Mouse (Mus musculus) embryonic facial prominence, embryonic 14.5 days (tissue): ENCODE results near the gene 1700013H16Rik. TPM values are rescaled to one million over a fixed set of nuclear protein-coding genes. Genes with fewer than 3 reads are reported as not detected.
A peak's percentile ranks its signal among the peaks of the same experiment; 100 is the strongest.

Experiments used
- ATAC-seq: fragments of 200-750 bp; cut with Nextera tagmentation; 2 replicates; pipeline ENCODE4 v1.8.0; 2017; ENCODE audit warnings: low read depth, moderate number of reproducible peaks, moderate TSS enrichment
- DNase-seq: peaks from one replicate; pipeline ENCODE4 v3.0.0-alpha.2; 2015; ENCODE audit warnings: low spot score
- H3K27ac ChIP-seq: fragments of 300-500 bp; sonication (generic); replicated peaks from 2 replicates; pipeline ENCODE4 v1.5.1; 2014; ENCODE audit warnings: low read depth, mild to moderate bottlenecking, low read length, moderate library complexity
- H3K27me3 ChIP-seq: fragments of 300-500 bp; sonication (generic); replicated peaks from 2 replicates; pipeline ENCODE4 v1.6.1; 2014; ENCODE audit warnings: low read length; ENCODE audit not compliant: control insufficient read depth, insufficient read depth
- H3K36me3 ChIP-seq: fragments of 300-500 bp; sonication (generic); 2 replicates; pipeline ENCODE4 v1.6.1; 2014; ENCODE audit warnings: low read length, mixed read lengths; ENCODE audit not compliant: control insufficient read depth, insufficient read depth
- H3K4me1 ChIP-seq: fragments of 300-500 bp; sonication (generic); 2 replicates; pipeline ENCODE4 v1.6.1; 2014; ENCODE audit warnings: antibody characterized with exemption, low read length; ENCODE audit not compliant: control insufficient read depth, insufficient read depth
- H3K4me2 ChIP-seq: fragments of 300-500 bp; sonication (generic); 2 replicates; pipeline ENCODE4 v1.6.1; 2014; ENCODE audit warnings: low read depth, mild to moderate bottlenecking, low read length, moderate library complexity, mixed read lengths
- H3K4me3 ChIP-seq: fragments of 300-500 bp; sonication (generic); 2 replicates; pipeline ENCODE4 v1.5.1; 2014; ENCODE audit warnings: low read depth, mild to moderate bottlenecking, low read length
- H3K9ac ChIP-seq: fragments of 300-500 bp; sonication (generic); 2 replicates; pipeline ENCODE4 v1.6.1; 2014; ENCODE audit warnings: low read depth, mild to moderate bottlenecking, low read length, moderate library complexity, mixed read lengths
- H3K9me3 ChIP-seq: fragments of 300-500 bp; sonication (generic); 2 replicates; pipeline ENCODE4 v1.6.1; 2016; ENCODE audit warnings: low read length; ENCODE audit not compliant: control insufficient read depth
- WGBS: fragments of 180-500 bp; shearing (Covaris S2); extraction: QIAGEN DNeasy Blood & Tissue Kit; methylation state at CpG from one replicate; pipeline ENCODE4 v1.1.7; 2014; 5-methylcytosine and 5-hydroxymethylcytosine counted together
- polyA plus RNA-seq: library from polyadenylated mRNA; unstranded; fragments of >200 nt; fragmentation: Nextera tagmentation; extraction: Ambion mirVana; gene quantifications from 2 replicates; pipeline ENCODE4 v1.2.1, GENCODE M21; 2014

Gene 1700013H16Rik
- polyA plus RNA-seq, 1 experiment from 2014 or later: not detected

DNA sequence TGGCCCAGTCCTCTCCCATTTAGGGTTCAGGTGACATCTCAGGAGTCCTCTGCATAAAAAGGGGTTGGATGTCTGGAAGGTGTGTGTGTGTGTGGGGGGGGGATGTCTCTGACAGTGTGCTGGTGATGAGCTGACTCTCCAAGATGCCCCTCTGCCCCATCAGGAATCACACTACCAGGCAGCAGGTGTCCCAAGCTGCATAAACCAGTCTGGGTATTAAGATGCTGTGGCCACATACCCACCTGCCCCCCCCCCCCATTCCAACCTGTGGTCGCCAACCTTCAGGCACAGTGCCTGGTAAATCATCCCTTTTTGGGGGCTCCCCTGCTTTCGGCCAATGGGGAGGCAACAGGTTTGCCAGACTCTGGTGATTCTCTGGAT is 41.7 kb downstream of the 1700013H16Rik start:
- Histone ChIP-seq H3K9ac (peak overlapping the region; percentile 54), H3K27ac (no peak overlapping the region), H3K4me3 (peak overlapping the region; percentile 32), H3K9me3 (no peaks in the 10 kb centered on the region), H3K4me1 (no peaks in the 10 kb centered on the region), H3K36me3 (no peaks in the 10 kb centered on the region), H3K4me2 (peak overlapping the region; percentile 55), H3K27me3 (no peaks in the 10 kb centered on the region)
- ATAC-seq (no peak), DNase-seq (no peak)
- WGBS: 60% methylated on average over 1 of the region's 2 CpGs

GRCm38 (mm10) chrX:53702673-53703072 is 55.0 kb downstream of the 1700013H16Rik start:
- Histone ChIP-seq H3K27me3 (no peaks in the 10 kb centered on the region), H3K4me2 (no peak overlapping the region), H3K9ac (no peak overlapping the region), H3K9me3 (no peaks in the 10 kb centered on the region), H3K36me3 (no peaks in the 10 kb centered on the region), H3K4me3 (no peak overlapping the region), H3K4me1 (no peaks in the 10 kb centered on the region), H3K27ac (no peak overlapping the region)
- ATAC-seq (no peak), DNase-seq (no peak)
- 69% methylated on average over 3 of the region's 3 CpGs for WGBS

DNA sequence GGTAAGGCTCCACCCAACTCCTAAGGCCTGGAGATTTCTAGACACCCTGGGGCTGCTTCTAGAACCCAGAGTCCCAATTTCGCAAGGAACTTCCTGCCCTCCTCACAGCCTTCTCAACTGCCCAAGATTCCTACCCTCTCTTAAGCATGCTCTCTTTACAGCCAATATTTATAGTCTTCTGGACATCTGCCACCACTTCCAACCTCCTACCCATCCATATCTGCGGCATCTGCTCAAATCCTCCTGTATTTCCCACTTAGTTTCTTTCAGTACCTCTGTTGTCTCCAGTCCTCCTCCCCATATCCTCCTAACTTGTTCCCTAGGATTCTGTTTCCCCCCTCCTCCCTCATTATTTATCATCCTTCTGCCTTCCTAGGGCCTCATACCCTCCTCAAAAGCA is 58.4 kb downstream of the 1700013H16Rik start:
- H3K27me3 ChIP-seq: no peaks in the 10 kb centered on the region
- H3K9ac ChIP-seq: no peak overlapping the region
- WGBS: 98% methylated on average over 2 of the region's 2 CpGs
- DNase-seq (no peak), ATAC-seq (no peak)
- no peaks in the 10 kb centered on the region for H3K36me3 ChIP-seq
- H3K4me1 ChIP-seq: no peaks in the 10 kb centered on the region
- H3K4me3 ChIP-seq: no peak overlapping the region
- H3K9me3 ChIP-seq: no peaks in the 10 kb centered on the region
- H3K27ac ChIP-seq: no peak overlapping the region
- no peak overlapping the region for H3K4me2 ChIP-seq

- H3K9ac ChIP-seq: no peak overlapping the region
- no peak for ATAC-seq
- no peaks in the 10 kb centered on the region for H3K4me1 ChIP-seq
- no peaks in the 10 kb centered on the region for H3K27me3 ChIP-seq
- no peak overlapping the region for H3K4me2 ChIP-seq
- no peak for DNase-seq
- WGBS: 80% methylated on average over 9 of the region's 9 CpGs
- H3K9me3 ChIP-seq: no peaks in the 10 kb centered on the region
- no peak overlapping the region for H3K27ac ChIP-seq
- no peak overlapping the region for H3K4me3 ChIP-seq
- no peaks in the 10 kb centered on the region for H3K36me3 ChIP-seq
These were observed 63.4 kb downstream of the 1700013H16Rik start for GRCm38 (mm10) chrX:53694008-53694777.

DNA sequence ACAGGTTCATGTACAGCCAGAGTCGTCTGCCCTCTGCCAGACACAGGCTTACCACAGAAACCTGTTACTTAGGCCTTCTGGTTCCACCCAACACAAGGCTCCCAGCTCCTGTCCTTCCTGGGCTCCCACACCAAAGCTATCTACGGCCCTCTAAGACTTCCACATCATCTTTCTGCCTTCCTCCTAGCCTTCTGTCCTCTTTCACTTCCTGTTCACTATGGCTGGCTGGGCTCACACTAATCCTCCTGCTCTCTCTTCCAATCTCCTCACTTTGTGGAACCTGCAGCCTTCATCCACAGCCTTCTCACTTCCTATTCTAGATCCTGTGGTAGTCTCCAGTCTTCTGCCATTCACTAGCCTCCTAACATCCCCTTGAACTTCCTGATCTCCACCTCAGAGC is 64.5 kb downstream of the 1700013H16Rik start:
- no peaks in the 10 kb centered on the region for H3K4me1 ChIP-seq
- no peak for DNase-seq
- H3K36me3 ChIP-seq: no peaks in the 10 kb centered on the region
- H3K27me3 ChIP-seq: no peaks in the 10 kb centered on the region
- WGBS: 61% methylated on average over 2 of the region's 2 CpGs
- no peaks in the 10 kb centered on the region for H3K9me3 ChIP-seq
- H3K27ac ChIP-seq: no peak overlapping the region
- ATAC-seq: no peak
- H3K9ac ChIP-seq: no peak overlapping the region
- no peak overlapping the region for H3K4me2 ChIP-seq
- H3K4me3 ChIP-seq: no peak overlapping the region

Other genes with a start within 250 kb of the 1700013H16Rik start
- 52.6 and 54.6 TPM in 2 replicates for gene Rtl8c, start 149.8 kb downstream of the 1700013H16Rik start, polyA plus RNA-seq
- gene Gm14597, start 148.9 kb downstream of the 1700013H16Rik start, polyA plus RNA-seq: not detected in 2 replicates
- 81.6 and 82.2 TPM in 2 replicates for gene Rtl8a, start 114.1 kb downstream of the 1700013H16Rik start, polyA plus RNA-seq
- 71.0 and 78.8 TPM in 2 replicates for gene Rtl8b, start 87.4 kb downstream of the 1700013H16Rik start, polyA plus RNA-seq
- 0.80 TPM in 1 of 2 replicates, not detected in the other for gene 4930502E18Rik, start 33.0 kb downstream of the 1700013H16Rik start, polyA plus RNA-seq
- gene Zfp36l3, start 18.6 kb upstream of the 1700013H16Rik start, polyA plus RNA-seq: not detected in 2 replicates
- gene Xlr, start 39.9 kb upstream of the 1700013H16Rik start, polyA plus RNA-seq: 3.4 and 4.2 TPM in 2 replicates